ENCODE assay signal across 9 mouse cellular contexts in genomic region chr14:80901346-80901745, GRCm38 (mm10).
DNase-seq lines count a peak whose midpoint lies in the region; ATAC-seq and TF ChIP-seq lines count a peak whose summit lies in the region.
"Had no signal": no experiment of that assay in that cellular context is flagged by ENCODE, and none has a peak within 500 bp of the region (broad histone marks: within the 10 kb centered on the region; RNA-seq: fewer than 3 reads in every experiment).

No protein-coding gene starts in this region.

- H3K4me3 ChIP-seq in hindbrain, embryonic 14.5 days (replicated peaks; ENCODE audit: low read length) = peak overlapping the region; percentile 13
- H3K4me3 ChIP-seq in midbrain, embryonic 10.5 days = peak overlapping the region; percentile 32; the same call in 1 of the 2 replicates
- no peak overlapping the region for H3K4me3 ChIP-seq in kidney, adult 2 months (ENCODE audit: insufficient read depth, low read depth, low read length)

- no peak for TF ChIP-seq CTCF in brain, embryonic 14.5 days (IDR thresholded peaks at IDR 0.05; ENCODE audit: borderline replicate concordance, extremely low read depth, insufficient read depth, insufficient read length)
- TF ChIP-seq CTCF in kidney, adult 2 months (conservative IDR thresholded peaks at IDR 0.05; ENCODE audit: insufficient read depth, insufficient read length, low read depth, low read length) = no peak

- no peaks in the 10 kb centered on the region for H3K9me3 ChIP-seq in hindbrain, embryonic 14.5 days (ENCODE audit: control insufficient read depth, low read length)
- H3K9me3 ChIP-seq in midbrain, embryonic 10.5 days (replicated peaks) = no peaks in the 10 kb centered on the region

- no peaks in the 10 kb centered on the region for H3K36me3 ChIP-seq in hindbrain, embryonic 14.5 days (replicated peaks; ENCODE audit: control insufficient read depth, insufficient read depth)
- H3K36me3 ChIP-seq in midbrain, embryonic 10.5 days = no peaks in the 10 kb centered on the region
- no peaks in the 10 kb centered on the region for H3K36me3 ChIP-seq in kidney, adult 2 months (ENCODE audit: control insufficient read depth, insufficient read depth, low read length)

- 51% methylated on average over 10 of the region's 10 CpGs for WGBS in hindbrain, embryonic 14.5 days
- WGBS in midbrain, embryonic 10.5 days = 64% methylated on average over 10 of the region's 10 CpGs
- WGBS in kidney, adult 2 months = 71% methylated on average over 10 of the region's 10 CpGs

- H3K27me3 ChIP-seq in hindbrain, embryonic 14.5 days (ENCODE audit: control insufficient read depth, insufficient read depth, low read length) = no peaks in the 10 kb centered on the region
- no peaks in the 10 kb centered on the region for H3K27me3 ChIP-seq in midbrain, embryonic 10.5 days (ENCODE audit: low read depth, poor library complexity, severe bottlenecking)
- H3K27me3 ChIP-seq in kidney, adult 2 months (replicated peaks; ENCODE audit: control insufficient read depth, insufficient read depth, low read length) = no peaks in the 10 kb centered on the region

- H3K9ac ChIP-seq in hindbrain, embryonic 14.5 days = peak overlapping the region; percentile 13; the same call in 1 of the 2 replicates

- peak; percentile 6 for DNase-seq in adrenal gland, postnatal 10 days
- no peak for DNase-seq in adrenal gland, postnatal 25 days
- DNase-seq in brain, embryonic 14.5 days (ENCODE audit: low read depth) = peak; percentile 95
- peak; percentile 43 for DNase-seq in hindbrain, embryonic 14.5 days (ENCODE audit: low spot score)
- DNase-seq in midbrain, embryonic 10.5 days (ENCODE audit: low spot score) = peak; percentile 15
- DNase-seq in c-Kit-positive CD71-positive TER-119-positive erythroid progenitor cells, embryonic 14.5 days (ENCODE audit: low spot score) = no peak
- no peak for DNase-seq in kidney, adult 2 months

- no peak for ATAC-seq in hindbrain, embryonic 14.5 days (ENCODE audit: low FRiP score)
- ATAC-seq in megakaryocyte, adult 5-6 weeks (ENCODE audit: poor library complexity, severe bottlenecking) = no peak

- peak overlapping the region; percentile 40 for H3K4me2 ChIP-seq in hindbrain, embryonic 14.5 days (replicated peaks)

- H3K4me1 ChIP-seq in hindbrain, embryonic 14.5 days (replicated peaks; ENCODE audit: control insufficient read depth, insufficient read depth, low read length) = 0 out of 2 replicates have a peak, but pooled peaks cover 4% of the 10 kb centered on the region
- H3K4me1 ChIP-seq in midbrain, embryonic 10.5 days = peaks cover 11% of the 10 kb centered on the region; the same call in 1 of the 2 replicates
- H3K4me1 ChIP-seq in kidney, adult 2 months (ENCODE audit: control insufficient read depth, insufficient read depth, low read length) = no peaks in the 10 kb centered on the region

- peak overlapping the region; percentile 21; the same call in 1 of the 2 replicates for H3K27ac ChIP-seq in hindbrain, embryonic 14.5 days
- H3K27ac ChIP-seq in midbrain, embryonic 10.5 days (replicated peaks) = peak overlapping the region; percentile 61
- no peak overlapping the region for H3K27ac ChIP-seq in kidney, adult 2 months (ENCODE audit: insufficient read depth, low read depth, low read length)
- H3K27ac ChIP-seq: macrophage had no signal

- TF ChIP-seq POLR2A in brain, embryonic 14.5 days (IDR thresholded peaks at IDR 0.05; ENCODE audit: borderline replicate concordance, extremely low read depth, insufficient read depth, insufficient read length, poor library complexity, severe bottlenecking) = no peak
- no peak for TF ChIP-seq POLR2A in kidney, adult 2 months (IDR thresholded peaks at IDR 0.05; ENCODE audit: low read depth, low read length)

Comparison
In these comparisons a context has a peak if more than half of its experiments do, and no peak if none do; other contexts are left out.
1. DNase-seq: peak in adrenal gland, postnatal 10 days (single experiment), brain, embryonic 14.5 days (single experiment), hindbrain, embryonic 14.5 days (single experiment) and midbrain, embryonic 10.5 days (single experiment); none in adrenal gland, postnatal 25 days (single experiment), c-Kit-positive CD71-positive TER-119-positive erythroid progenitor cells, embryonic 14.5 days (single experiment) and kidney, adult 2 months (single experiment).